Mouse (Mus musculus) lung, postnatal 25 days (tissue): Measurements from ENCODE around the gene Timm17b.
A peak's percentile ranks its signal among the peaks of the same experiment; 100 is the strongest.
"Not testable (repeated sequence)": the region's sequence is repeated elsewhere in the genome, so short reads cannot be mapped to it uniquely, and the experiment has no call there.

Source experiments
- DNase-seq: peaks from one replicate; pipeline ENCODE4 v3.0.0; 2022; ENCODE audit warnings: low spot score

Timm17b gene

GRCm38 (mm10) chrX:7898880-7899874 lies at the start of gene Timm17b, which contains the start of gene Pqbp1:
TSS of gene Timm17b (plus strand) at chrX:7899357.
TSS of gene Pqbp1 (minus strand) at chrX:7899269.
- DNase-seq, result peak; percentile 94

- peak; percentile 31 for DNase-seq
Measured at GRCm38 (mm10) chrX:7854578-7854977, 44.6 kb upstream of the Timm17b start.

- no peak for DNase-seq
Measured at GRCm38 (mm10) chrX:7859191-7859753, 39.9 kb upstream of the Timm17b start.

GRCm38 (mm10) chrX:7863181-7863580 lies 36.0 kb upstream of the Timm17b start:
- DNase-seq, result no peak

- no peak for DNase-seq
Measured at GRCm38 (mm10) chrX:7864551-7864950, 34.6 kb upstream of the Timm17b start.

GRCm38 (mm10) chrX:7865343-7865742 lies 33.8 kb upstream of the Timm17b start:
- no peak for DNase-seq

- DNase-seq, result no peak
Measured at GRCm38 (mm10) chrX:7865786-7866185, 33.4 kb upstream of the Timm17b start.

GRCm38 (mm10) chrX:7867141-7867540 lies 32.0 kb upstream of the Timm17b start:
- no peak for DNase-seq

- DNase-seq, result no peak
Measured at GRCm38 (mm10) chrX:7868506-7868905, 30.7 kb upstream of the Timm17b start.

GRCm38 (mm10) chrX:7869826-7870225 lies 29.3 kb upstream of the Timm17b start:
- no peak for DNase-seq

GRCm38 (mm10) chrX:7878007-7878419 lies 21.1 kb upstream of the Timm17b start, which contains the start of gene Pim2:
TSS of gene Pim2 (plus strand) at chrX:7878262.
- DNase-seq, result peak; percentile 89

- DNase-seq, result no peak
Measured at GRCm38 (mm10) chrX:7878495-7878894, 20.7 kb upstream of the Timm17b start.

- DNase-seq, result peak; percentile 58
Measured at GRCm38 (mm10) chrX:7879819-7880218, 19.3 kb upstream of the Timm17b start.

GRCm38 (mm10) chrX:7883841-7884567 lies 15.2 kb upstream of the Timm17b start, which contains the start of gene Slc35a2:
TSS of gene Slc35a2 (plus strand) at chrX:7884028.
- peak; percentile 93 for DNase-seq

- DNase-seq, result no peak
Measured at GRCm38 (mm10) chrX:7898211-7898610, 946 bp upstream of the Timm17b start.

- no peak for DNase-seq
Measured at GRCm38 (mm10) chrX:7904441-7904840, 5.3 kb downstream of the Timm17b start.

- DNase-seq, result no peak
Measured at GRCm38 (mm10) chrX:7907735-7908134, 8.6 kb downstream of the Timm17b start, which contains the start of gene Gm10491. TSS of gene Gm10491 (minus strand) at chrX:7907835.

- DNase-seq, result not testable (repeated sequence)
Measured at GRCm38 (mm10) chrX:7909242-7909641, 10.1 kb downstream of the Timm17b start, which contains the start of gene Gm10490. TSS of gene Gm10490 (plus strand) at chrX:7909542.

- DNase-seq, result no peak
Measured at GRCm38 (mm10) chrX:7910473-7910872, 11.3 kb downstream of the Timm17b start.

- DNase-seq, result peak; percentile 37
Measured at GRCm38 (mm10) chrX:7915669-7916068, 16.5 kb downstream of the Timm17b start.

- not testable (repeated sequence) for DNase-seq
Measured at GRCm38 (mm10) chrX:7917960-7918359, 18.8 kb downstream of the Timm17b start.
